Mouse (Mus musculus) heart, postnatal 36 days (tissue): ENCODE data around the gene Xrcc2. TPM values are rescaled to one million over a fixed set of nuclear protein-coding genes. Genes with fewer than 3 reads are reported as not detected.
"Not testable (repeated sequence)": the region's sequence is repeated elsewhere in the genome, so short reads cannot be mapped to it uniquely, and the experiment has no call there.

Experiments used
- DNase-seq, 2 experiments: peaks; one replicate each; pipeline ENCODE4 v3.0.0; 2021 to 2022
- intact Hi-C: fragments of 180-260 bp; cut with DNase I; formaldehyde crosslinking; loops from one replicate; pipeline ENCODE4 v1.15.1; 2025
- total RNA-seq, 2 experiments: library from RNA; stranded (reverse); gene quantifications; 2 replicates each; pipeline ENCODE4 v1.2.3; 2021

Gene Xrcc2
- total RNA-seq = 1 to 10 TPM; 5.3 to 5.7 TPM

DNA sequence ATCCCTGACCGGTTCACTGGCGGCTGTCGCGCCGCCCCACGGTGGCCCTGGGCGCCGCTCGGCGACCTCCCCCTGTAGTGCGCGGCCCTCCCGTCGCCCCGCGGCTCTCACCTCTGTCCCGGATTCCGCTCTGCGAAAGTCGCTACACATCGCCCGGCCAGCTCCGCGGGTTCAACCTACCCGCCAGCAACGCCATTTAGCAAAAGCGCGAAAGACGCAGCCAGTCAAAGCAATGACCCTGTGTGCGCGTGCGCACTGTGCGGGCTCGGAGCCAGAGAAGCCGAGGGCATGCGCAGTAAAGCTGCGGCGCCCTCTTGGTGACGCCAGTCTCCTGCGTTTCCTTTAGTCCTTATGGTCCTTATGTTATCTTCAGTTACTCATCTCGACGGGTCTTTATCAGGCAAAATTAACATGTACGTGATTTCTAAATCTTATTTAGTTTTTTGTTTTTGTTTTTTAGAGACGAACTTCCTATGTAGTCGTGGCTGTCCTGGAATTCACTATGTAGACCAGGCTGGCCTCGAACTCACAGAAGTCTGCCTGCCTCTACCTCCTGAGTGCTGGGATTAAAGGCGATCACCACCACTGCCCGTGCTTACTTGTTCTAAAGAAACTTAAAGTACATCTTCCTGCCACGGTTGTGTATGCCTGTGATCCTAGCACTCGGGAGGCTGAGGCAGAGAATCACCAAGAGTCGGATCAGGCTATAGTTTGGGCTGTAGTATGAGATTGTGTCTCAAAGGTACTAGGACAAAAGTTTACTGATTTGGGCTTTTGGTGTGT, at the start of gene Xrcc2:
Gene Xrcc2 (minus strand): TSS at position 259 of the 783 bp plus-strand sequence.
- intact Hi-C loops = loop anchor here (2.0 to 10.0 kb wide), 2 partner anchors 181 to 205 kb away; no protein-coding TSS in a partner anchor
- peak; percentile 97 for DNase-seq

DNA sequence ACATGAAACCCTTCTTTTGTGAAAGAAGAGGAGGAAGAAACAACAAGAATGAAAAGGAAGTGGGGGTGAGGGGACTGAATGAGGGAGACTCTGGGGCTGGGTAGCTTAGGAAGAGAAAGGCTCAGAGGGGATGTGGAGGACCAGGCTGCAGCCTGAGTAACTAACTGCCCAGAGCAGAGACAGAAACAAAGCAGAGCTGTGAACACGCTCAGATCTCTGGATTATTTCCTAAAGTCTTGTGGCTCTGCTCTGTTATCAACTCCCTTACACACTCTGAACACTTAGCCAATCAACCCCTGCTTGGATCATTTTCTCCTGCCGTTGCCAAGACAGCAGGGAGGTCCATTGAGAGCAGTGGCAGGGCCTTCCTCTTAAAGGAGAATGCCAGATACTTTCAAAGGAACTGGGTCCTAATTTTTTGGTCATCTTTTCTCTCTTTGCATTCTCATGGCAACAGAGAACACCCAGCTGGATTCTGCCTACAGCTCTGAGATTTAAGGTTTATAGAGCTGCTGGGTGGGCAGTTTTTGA, 48.7 kb upstream of the Xrcc2 start:
- DNase-seq = peak; percentile 24 to 30
- intact Hi-C loops = no loop called here

DNA sequence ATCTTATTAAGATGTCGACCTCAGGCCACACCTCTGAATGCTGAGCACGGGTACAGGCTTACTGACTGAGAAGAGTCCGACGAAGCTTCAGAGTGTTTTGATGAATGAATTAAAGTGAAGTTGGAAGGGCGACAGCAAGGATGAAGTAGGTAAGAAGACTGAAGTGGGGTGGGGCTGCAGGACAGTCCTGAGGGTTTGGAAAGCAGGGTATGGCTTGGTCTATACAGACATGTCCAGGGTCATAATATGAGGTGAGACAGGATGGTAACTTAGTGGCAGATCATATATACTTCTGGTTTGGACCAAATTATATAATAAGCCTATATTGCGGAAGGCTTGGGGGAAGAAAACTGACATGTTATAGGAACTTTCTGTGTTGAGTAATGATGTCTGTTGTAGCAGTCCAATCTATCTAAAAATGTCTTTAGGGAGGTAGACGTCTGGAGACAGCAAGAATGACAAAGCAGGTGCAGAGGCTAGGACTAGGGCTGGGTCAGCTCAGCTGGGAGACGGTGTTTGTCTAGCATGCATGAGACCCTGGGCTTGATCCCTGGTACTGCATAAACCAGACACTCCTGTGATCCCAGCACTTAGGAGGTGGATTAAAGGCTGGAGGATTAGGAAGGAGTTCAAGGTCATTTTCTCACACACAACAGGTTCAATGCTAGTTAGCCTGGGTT, 48.1 kb upstream of the Xrcc2 start:
- intact Hi-C loops = no loop called here
- DNase-seq = no peak

DNA sequence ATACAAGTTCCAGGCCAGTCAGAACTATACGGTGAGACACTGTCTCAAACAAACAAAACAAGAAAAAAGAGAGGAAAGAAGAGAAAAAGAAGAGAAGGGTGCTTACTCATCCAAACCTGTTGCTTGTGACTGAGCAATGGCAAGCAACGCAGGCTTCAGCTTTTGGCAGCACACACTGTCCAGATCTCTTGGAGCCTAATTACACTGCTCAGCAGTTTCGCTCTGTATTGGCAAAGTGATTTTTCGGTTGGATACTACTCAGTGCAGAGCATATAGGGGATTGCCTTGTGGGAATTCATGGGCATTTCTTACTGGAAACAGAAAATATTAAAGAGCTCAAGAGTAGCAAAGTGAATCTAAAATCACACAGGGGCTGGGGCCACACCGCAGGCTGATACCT, 47.2 kb upstream of the Xrcc2 start:
- DNase-seq = peak; percentile 40 to 41
- intact Hi-C loops = no loop called here

DNA sequence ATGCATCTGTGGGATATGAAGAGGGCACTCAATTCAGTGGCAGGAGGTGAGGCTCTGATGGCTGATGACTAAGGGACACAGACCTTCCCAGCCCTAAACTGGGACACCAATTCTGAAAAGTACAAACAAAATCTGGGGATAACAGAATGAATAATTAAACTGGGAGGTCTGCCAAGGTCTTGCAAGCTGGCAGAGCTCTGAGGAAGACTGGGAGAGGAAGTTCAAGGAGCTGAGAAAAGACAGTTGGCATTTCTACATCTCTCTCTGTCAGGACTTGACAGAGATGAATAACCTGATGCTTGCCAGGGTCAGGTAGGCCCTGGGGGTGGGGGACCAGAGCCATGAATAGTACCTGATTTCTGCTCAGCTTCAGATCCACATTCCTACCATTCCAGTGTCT, 45.9 kb upstream of the Xrcc2 start:
- peak in 1 of 2 experiments; percentile 15 for DNase-seq
- intact Hi-C loops = no loop called here

DNA sequence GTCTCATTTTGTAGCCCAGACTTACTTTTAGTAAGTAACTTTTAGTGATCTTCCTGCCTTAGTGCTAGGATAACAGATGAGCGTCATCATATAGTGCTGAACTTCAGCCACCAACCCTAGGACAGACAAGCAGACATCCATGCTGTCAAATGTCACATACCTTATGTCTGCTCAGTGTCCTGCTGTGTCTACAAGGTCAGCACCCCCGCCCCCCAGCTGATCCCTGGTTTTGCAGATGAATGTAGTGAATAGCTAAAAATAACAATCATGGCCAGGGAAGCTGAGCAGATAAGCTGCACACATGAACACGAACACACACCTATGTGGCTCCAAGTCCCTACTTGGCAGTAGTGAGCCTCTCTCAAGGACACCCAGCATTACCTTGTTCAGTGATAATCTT, 43.0 kb upstream of the Xrcc2 start:
- intact Hi-C loops = no loop called here
- no peak for DNase-seq

DNA sequence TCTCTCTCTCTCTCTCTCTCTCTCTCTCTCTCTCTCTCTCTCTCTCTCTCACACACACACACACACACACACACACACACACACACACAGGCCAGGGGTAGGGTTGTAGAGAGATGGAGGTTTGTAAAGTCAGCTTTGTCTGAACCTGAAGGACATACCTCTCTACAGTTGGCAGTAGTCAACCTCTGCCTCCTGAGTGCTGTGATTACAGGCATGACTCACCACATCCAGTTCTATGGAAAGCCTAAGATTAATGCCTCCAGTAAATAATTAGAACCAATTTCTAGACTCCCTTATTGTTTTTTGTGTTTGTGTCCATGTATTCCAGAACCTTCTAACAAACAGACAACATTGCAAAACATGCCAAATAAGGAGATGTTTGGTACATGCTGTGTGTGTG, 42.3 kb upstream of the Xrcc2 start:
- intact Hi-C loops = no loop called here
- DNase-seq = no peak

DNA sequence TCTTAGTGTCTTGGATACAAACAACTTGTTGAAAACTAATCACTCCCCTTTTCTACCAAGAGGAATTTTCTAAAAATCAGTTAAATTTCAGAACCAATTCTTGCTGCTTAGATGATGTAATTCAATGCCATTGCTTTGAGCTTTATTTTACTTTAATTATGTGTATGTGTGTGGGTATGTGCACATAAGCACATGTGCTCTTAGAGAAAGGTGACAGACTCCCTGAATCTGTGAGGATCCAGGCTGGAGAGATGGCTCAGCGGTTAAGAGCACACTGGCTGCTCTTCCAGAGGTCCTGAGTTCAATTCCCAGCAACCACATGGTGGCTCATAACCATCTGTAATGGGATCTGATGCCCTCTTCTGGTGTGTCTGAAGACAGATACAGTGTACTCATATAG, 33.3 kb upstream of the Xrcc2 start:
- intact Hi-C loops, DNase-seq: not testable (repeated sequence)

DNA sequence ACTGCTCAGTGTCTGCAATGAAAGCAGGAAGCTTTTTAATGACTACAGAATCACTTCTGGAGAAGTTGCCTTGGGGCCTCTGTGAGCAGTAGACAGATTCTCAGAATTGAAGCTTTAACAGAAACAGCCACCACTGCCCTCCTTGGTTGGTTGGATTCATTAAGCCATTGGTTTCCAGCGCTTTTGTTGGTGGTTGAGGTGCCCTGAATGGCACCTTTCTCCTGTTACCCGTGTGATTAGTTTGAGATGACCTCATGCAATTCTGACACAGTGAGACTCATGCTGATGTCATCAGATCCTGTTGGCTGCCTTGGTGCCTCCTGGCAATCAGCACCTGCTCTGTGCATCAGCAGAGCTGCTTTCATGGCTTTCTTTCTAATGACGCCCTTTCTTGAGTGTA, 32.8 kb upstream of the Xrcc2 start:
- no peak for DNase-seq
- intact Hi-C loops = no loop called here

DNA sequence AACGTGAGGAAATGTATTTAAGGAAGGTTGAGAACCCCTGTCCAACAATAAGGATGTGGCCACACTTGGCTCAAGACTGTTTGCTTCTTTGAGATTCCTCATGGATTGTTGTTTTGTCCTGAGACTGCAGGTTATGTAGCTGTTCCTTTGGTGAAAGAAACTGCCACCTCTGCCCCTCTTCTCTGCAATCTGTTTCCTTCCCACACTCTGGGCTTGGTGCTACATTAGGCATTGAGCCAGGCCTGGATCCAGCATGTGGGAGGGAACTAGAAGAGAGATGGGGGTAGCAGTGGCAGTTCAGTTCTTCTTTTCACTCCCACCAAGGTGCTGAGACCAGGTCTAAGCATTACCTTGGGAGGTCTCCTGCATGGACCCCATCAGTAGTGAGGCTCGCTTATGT, 30.2 kb upstream of the Xrcc2 start:
- DNase-seq = no peak
- intact Hi-C loops = no loop called here

DNA sequence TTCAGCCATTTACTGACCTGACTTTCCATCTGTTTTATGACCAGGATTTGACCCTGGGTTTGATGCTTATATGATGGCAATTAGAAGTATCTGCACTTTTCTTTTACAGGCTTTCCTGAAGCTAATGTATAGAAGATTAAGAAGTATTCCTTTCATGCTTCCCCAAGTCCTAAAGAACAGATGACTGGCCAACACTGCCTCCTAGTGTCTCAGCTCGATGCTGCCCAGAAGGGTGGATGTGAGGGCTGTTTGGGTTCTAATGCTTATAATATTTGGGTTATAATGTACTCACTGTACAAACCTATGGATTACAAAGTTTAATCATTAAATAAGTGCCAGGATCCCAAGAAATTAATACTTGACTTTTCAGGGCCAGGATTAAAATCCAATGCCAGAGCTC, 28.7 kb upstream of the Xrcc2 start:
- DNase-seq = peak; percentile 54 to 60
- intact Hi-C loops = loop anchor here (1.0 to 5.0 kb wide), 2 partner anchors 297 to 313 kb away; no protein-coding TSS in a partner anchor

DNA sequence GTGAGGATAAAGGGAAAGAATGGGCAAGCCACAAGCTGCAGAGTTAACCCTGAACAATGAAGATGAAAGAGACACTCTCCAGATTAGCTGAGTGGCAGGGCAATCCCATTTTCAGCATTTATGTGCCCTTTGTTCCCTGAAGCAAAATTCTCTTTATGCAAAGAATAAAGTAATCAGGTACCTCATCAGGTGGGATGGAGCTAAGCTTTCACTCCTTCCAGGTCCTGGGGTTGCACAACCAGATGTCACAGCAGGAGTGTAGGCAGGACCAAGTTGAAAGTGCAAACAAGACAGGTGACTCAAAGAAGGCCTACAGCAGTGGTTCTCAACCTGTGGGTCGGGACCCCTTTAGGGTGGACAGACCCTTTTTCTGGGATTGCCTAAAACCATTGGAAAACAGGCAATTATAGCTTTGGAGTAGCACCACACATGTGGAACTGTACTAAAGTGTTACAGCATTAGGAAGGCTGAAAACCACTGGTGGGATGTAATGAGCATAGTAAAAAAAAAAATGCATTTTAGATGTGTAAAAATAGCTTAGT, 18.6 kb upstream of the Xrcc2 start:
- no peak for DNase-seq
- intact Hi-C loops = no loop called here

DNA sequence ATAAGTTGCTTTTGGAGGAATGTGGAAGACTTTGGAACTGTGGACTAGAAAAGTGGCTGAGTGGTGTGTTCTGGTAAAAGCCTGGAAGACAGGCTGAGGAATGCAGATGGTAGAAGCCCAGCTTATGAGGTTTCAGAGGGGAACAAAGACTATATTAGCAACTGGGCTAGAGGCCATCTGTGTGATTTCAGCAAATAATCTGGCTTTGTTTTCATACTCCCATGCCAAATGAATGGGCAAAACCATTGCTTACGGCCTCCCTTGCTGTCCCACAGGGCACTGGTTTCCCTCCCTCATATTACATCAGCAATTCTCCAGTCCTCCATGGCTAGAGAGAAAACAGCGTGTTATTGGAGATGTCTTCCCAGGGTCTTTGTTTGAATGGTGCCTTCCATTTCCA, 17.4 kb upstream of the Xrcc2 start:
- intact Hi-C loops = no loop called here
- no peak for DNase-seq

DNA sequence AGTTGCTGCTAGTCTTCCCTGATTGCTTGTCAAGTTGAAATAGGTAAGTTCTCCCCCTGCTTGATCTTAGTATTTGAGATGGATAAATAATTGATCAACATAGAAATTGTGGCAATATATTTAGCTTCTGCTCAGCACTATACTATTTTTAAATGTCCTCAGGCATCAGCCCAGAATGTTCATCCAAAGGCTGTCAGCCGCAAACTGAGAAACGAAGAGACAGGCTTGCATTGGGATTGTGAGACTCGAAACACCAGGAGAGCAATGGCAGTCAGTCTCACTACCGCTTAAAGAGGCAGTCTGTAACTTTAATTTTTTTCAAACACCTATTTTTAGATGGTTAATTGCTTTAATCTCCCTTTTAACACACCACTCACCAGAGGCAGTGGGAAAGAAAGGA, 13.8 kb upstream of the Xrcc2 start:
- no peak for DNase-seq
- intact Hi-C loops = no loop called here

DNA sequence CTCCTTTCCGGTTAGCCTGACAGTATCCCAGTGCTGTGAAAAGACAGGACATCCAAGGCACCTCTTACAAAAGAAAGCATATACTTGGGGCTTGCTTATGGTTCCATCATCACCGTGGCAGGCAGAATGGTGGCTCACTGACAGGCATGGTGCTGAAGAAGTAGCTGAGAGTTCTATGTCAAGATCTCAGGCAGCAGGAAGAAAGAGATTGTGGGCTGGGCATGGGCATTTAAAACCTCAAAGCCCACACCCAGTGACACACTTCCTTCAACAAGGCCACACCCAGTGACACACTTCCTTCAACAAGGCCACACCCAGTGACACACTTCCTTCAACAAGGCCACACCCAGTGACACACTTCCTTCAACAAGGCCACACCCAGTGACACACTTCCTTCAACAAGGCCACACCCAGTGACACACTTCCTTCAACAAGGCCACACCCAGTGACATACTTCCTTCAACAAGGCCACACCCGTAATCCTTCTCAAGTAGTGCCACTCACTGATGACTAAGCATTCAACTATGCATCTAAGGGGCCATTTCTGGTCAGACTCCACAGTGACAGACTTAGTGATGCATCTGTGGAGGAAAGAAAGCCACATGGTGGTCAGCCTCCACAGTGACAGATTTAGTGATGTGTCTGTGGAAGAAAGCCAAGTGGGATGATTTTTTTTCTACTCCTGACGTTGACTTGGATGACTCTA, 7.5 kb upstream of the Xrcc2 start:
- intact Hi-C loops, DNase-seq: not testable (repeated sequence)

DNA sequence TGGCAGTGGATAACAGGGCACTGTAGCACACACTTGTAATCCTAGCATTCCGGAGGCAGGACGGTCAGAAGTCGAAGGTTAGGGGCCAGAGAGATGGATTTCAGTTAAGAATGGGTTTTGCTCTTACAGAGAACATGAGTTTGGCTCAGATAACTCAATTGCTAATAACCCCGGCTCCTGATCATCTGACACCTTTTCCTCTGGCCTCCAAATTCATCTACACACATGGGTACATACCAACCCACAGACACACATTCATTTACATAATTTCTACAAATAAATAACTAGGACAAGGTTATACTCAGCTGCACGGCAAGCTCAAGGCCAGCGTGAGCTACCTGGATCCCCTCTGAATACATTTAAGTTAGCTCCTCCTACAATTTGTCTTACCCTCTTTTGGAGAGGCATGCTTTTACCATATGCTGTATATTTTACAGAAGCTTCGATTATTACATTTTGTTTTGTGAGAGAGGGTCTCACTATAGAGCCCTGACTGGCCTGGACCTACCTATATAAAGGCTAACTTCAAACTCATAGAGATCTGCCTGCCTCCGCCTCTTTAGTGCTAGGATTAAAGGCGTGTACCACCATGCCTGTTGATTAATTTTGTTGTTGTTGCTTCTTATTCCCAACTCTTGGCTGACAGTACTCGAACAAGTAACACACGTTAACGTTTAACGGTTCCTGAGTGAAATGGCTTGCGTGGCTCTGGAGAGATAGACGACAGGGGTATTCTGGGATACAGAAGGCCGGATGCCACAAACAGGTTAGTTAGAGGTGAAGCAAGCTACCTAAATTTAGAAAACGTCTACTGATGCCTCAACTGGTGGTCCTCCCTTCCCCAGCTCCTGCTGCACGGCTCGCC, 691 bp downstream of the Xrcc2 start:
- no peak for DNase-seq
- intact Hi-C loops = loop anchor here (2.0 to 10.0 kb wide), 2 partner anchors 180 to 204 kb away; no protein-coding TSS in a partner anchor

DNA sequence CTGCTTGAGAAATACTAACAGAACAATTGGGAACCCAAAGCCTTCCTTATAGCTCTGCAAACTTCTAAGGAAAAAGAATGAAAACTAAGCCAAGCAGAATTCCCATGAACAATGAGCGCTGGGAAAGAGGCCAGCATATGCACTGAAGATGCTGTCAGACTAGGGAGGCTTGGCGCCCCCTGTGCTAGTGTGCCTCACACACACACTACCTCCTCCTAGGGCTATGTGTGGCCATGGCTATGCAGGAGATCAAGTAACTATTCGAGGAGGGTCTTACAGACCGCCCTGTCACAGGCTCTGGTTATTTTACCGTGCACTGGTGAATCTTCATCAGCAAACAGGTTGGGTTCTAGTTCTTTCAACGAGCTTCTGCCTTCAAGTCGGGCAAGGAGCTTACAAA, 7.7 kb downstream of the Xrcc2 start:
- intact Hi-C loops = no loop called here

DNA sequence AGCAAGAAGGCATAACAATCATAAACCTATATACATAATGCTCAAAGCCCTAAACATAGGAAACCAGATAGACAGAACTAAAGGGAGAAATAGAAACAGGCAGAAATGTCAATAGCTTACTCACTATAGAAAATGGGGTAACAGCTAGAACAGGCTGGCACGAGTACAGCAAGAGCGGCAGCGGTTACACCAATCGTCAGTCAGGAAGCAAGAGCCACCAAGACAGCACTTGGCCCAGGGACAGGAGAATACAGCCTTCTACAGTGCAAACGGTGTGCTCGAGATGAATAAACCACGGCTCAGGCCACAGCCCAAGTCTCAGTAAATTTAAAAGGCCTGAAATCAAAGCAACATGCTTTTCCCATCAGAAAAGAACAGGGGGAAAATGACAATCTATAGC, 9.4 kb downstream of the Xrcc2 start:
- no peak for DNase-seq
- intact Hi-C loops = no loop called here

More for the DNA sequence above, 7.7 kb downstream of the Xrcc2 start:
- DNase-seq = no peak

DNA sequence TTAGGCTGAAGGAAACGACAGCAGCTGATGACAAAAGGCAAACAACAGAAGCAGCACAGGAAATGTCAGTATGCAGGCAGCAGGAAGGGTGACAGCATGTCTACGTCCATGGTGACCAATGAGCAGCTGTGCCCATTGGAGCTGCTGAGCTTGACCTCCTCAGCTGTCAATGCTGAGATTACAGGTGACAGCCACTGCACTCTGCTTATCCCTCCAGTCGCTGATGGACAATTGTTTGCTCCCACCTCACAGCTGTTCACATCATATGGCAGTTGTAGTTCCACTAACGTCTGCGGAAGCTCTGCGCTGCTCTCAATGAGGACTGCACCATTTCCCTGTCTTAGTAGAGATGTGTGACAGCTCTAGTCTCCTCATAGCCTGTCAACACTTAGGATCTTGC, 9.8 kb downstream of the Xrcc2 start:
- intact Hi-C loops = no loop called here
- no peak for DNase-seq
